Mouse (Mus musculus) testis, adult 2 months (tissue): ENCODE results near the gene Eif2ak4.

Experiments used
- CTCF ChIP-seq: fragments of 200-500 bp; IDR thresholded peaks from 2 replicates; pipeline ENCODE4 v1.5.1; 2012; ENCODE audit warnings: low read depth, mild to moderate bottlenecking, inconsistent platforms, low read length, moderate library complexity; ENCODE audit not compliant: control insufficient read depth, insufficient read depth, insufficient replicate concordance
- POLR2A ChIP-seq: fragments of 200-500 bp; IDR thresholded peaks from 2 replicates; pipeline ENCODE4 v1.6.1; 2012; ENCODE audit warnings: low read depth, mild to moderate bottlenecking, inconsistent platforms, low read length, moderate library complexity; ENCODE audit not compliant: control insufficient read depth

GRCm38 (mm10) chr2:118389569-118389968 lies 1.2 kb downstream of the Eif2ak4 start:
- TF ChIP-seq CTCF, result no peak
- TF ChIP-seq POLR2A, result no peak
